Mouse (Mus musculus) hematopoietic multipotent progenitor cell, adult 10-12 weeks (in vitro differentiated cells): ENCODE results near the gene AK157302. TPM values are rescaled to one million over a fixed set of nuclear protein-coding genes. Genes with fewer than 3 reads are reported as not detected.

ENCODE experiments used
- polyA plus RNA-seq: library from polyadenylated mRNA; stranded (reverse); fragments of >175 nt; gene quantifications from 2 replicates; pipeline ENCODE4 v1.2.3, GENCODE M21; 2012; ENCODE audit warnings: low replicate concordance

Gene AK157302
- 0.21 and 0.27 TPM in 2 replicates for polyA plus RNA-seq

GRCm38 (mm10) chr13:21495080-21495479, at the start of gene AK157302:
TSS of gene AK157302 (plus strand) at chr13:21495223.

GRCm38 (mm10) chr13:21453449-21453848, 41.6 kb upstream of the AK157302 start, which contains the start of gene Zscan26:
TSS of gene Zscan26 (minus strand) at chr13:21453730.

GRCm38 (mm10) chr13:21468061-21469019, 26.7 kb upstream of the AK157302 start, which contains the start of gene Nkapl:
TSS of gene Nkapl (minus strand) at chr13:21468509.

GRCm38 (mm10) chr13:21478759-21479670, 16.0 kb upstream of the AK157302 start, which contains the start of the genes Zkscan4 and Gm10065:
TSS of gene Zkscan4 (plus strand) at chr13:21478907.
TSS of gene Gm10065 (minus strand) at chr13:21479441.

GRCm38 (mm10) chr13:21501182-21501581, 6.2 kb downstream of the AK157302 start, which contains the start of gene Gm11273:
TSS of gene Gm11273 (minus strand) at chr13:21501418.

GRCm38 (mm10) chr13:21530781-21531201, 35.8 kb downstream of the AK157302 start, which contains the start of gene Zkscan8:
TSS of gene Zkscan8 (minus strand) at chr13:21531120.

GRCm38 (mm10) chr13:21542708-21543107, 47.7 kb downstream of the AK157302 start, which contains the start of gene Olfr1366:
TSS of gene Olfr1366 (minus strand) at chr13:21542808.

Other genes with a start within 250 kb of the AK157302 start
- gene Gpx5, start 202.5 kb upstream of the AK157302 start, polyA plus RNA-seq: not detected in 2 replicates
- not detected in 2 replicates for gene Gpx6, start 183.1 kb upstream of the AK157302 start, polyA plus RNA-seq
- not detected in 2 replicates for gene Olfr1367, start 148.3 kb upstream of the AK157302 start, polyA plus RNA-seq
- 0.94 and 0.97 TPM in 2 replicates for gene Zscan12, start 132.4 kb upstream of the AK157302 start, polyA plus RNA-seq
- 6.9 and 8.3 TPM in 2 replicates for gene Zkscan3, start 92.5 kb upstream of the AK157302 start, polyA plus RNA-seq
- gene Pgbd1, start 54.2 kb upstream of the AK157302 start, polyA plus RNA-seq: 0.19 TPM in 1 of 2 replicates, not detected in the other
- gene Zscan26, start 41.5 kb upstream of the AK157302 start, polyA plus RNA-seq: 7.6 and 8.1 TPM in 2 replicates
- gene Nkapl, start 26.7 kb upstream of the AK157302 start, polyA plus RNA-seq: 0.65 and 1.1 TPM in 2 replicates
- 0.07 TPM in 1 of 2 replicates, not detected in the other for gene Zkscan4, start 16.3 kb upstream of the AK157302 start, polyA plus RNA-seq
- not detected in 2 replicates for gene Gm10065, start 15.8 kb upstream of the AK157302 start, polyA plus RNA-seq
- gene Gm11273, start 6.2 kb downstream of the AK157302 start, polyA plus RNA-seq: 5.8 and 7.5 TPM in 2 replicates
- 3.4 and 5.8 TPM in 2 replicates for gene Zkscan8, start 35.9 kb downstream of the AK157302 start, polyA plus RNA-seq
- not detected in 2 replicates for gene Olfr1366, start 47.6 kb downstream of the AK157302 start, polyA plus RNA-seq
- gene Olfr1535, start 64.7 kb downstream of the AK157302 start, polyA plus RNA-seq: not detected in 2 replicates
- not detected in 2 replicates for gene Olfr1364, start 86.5 kb downstream of the AK157302 start, polyA plus RNA-seq
- gene Olfr1362, start 118.8 kb downstream of the AK157302 start, polyA plus RNA-seq: not detected in 2 replicates
- gene Olfr11, start 147.3 kb downstream of the AK157302 start, polyA plus RNA-seq: not detected in 2 replicates
- not detected in 2 replicates for gene Olfr1361, start 168.2 kb downstream of the AK157302 start, polyA plus RNA-seq
- gene Olfr1360, start 182.2 kb downstream of the AK157302 start, polyA plus RNA-seq: not detected in 2 replicates
- gene Olfr1359, start 202.9 kb downstream of the AK157302 start, polyA plus RNA-seq: not detected in 2 replicates
- 2.0 TPM in 1 of 2 replicates, not detected in the other for gene Hist1h2bl, start 220.9 kb downstream of the AK157302 start, polyA plus RNA-seq
- 11.2 and 13.3 TPM in 2 replicates for gene Hist1h2ai, start 221.2 kb downstream of the AK157302 start, polyA plus RNA-seq
- 20.5 and 29.9 TPM in 2 replicates for gene Hist1h3h, start 222.4 kb downstream of the AK157302 start, polyA plus RNA-seq
- 0.85 and 0.91 TPM in 2 replicates for gene Hist1h2bm, start 226.8 kb downstream of the AK157302 start, polyA plus RNA-seq
- 0.72 and 1.6 TPM in 2 replicates for gene Hist1h4j, start 239.8 kb downstream of the AK157302 start, polyA plus RNA-seq